Mouse (Mus musculus) forebrain, embryonic 14.5 days (tissue): Measurements from ENCODE around the gene Cyp2e1. TPM values are rescaled to one million over a fixed set of nuclear protein-coding genes. Genes with fewer than 3 reads are reported as not detected.

ENCODE experiments used
- ATAC-seq: fragments of 200-750 bp; cut with Nextera tagmentation; 2 replicates; pipeline ENCODE4 v1.8.0; 2017; ENCODE audit warnings: mild to moderate bottlenecking, moderate library complexity
- DNase-seq: peaks from one replicate; pipeline ENCODE4 v3.0.0-alpha.2; 2015; ENCODE audit warnings: low spot score
- H3K27ac ChIP-seq: fragments of 300-500 bp; sonication (generic); 2 replicates; pipeline ENCODE4 v1.5.1; 2014; ENCODE audit warnings: low read depth, mild to moderate bottlenecking, control low read depth, low read length, moderate library complexity
- H3K27me3 ChIP-seq: fragments of 300-500 bp; sonication (generic); replicated peaks from 2 replicates; pipeline ENCODE4 v1.6.1; 2014; ENCODE audit warnings: low read length, control low read depth, mixed read lengths; ENCODE audit not compliant: control insufficient read depth, insufficient read depth
- H3K36me3 ChIP-seq: fragments of 300-500 bp; sonication (generic); 2 replicates; pipeline ENCODE4 v1.6.1; 2014; ENCODE audit warnings: low read length, control low read depth; ENCODE audit not compliant: control insufficient read depth, insufficient read depth
- H3K4me1 ChIP-seq: fragments of 300-500 bp; sonication (generic); 2 replicates; pipeline ENCODE4 v1.6.1; 2014; ENCODE audit warnings: antibody characterized with exemption, low read length, control low read depth; ENCODE audit not compliant: control insufficient read depth, insufficient read depth
- H3K4me2 ChIP-seq: fragments of 300-500 bp; sonication (generic); 2 replicates; pipeline ENCODE4 v1.6.1; 2014; ENCODE audit warnings: mild to moderate bottlenecking, control low read depth, low read length
- H3K4me3 ChIP-seq: fragments of 300-500 bp; sonication (generic); 2 replicates; pipeline ENCODE4 v1.5.1; 2014; ENCODE audit warnings: low read depth, low read length, control low read depth
- H3K9ac ChIP-seq: fragments of 300-500 bp; sonication (generic); 2 replicates; pipeline ENCODE4 v1.6.1; 2014; ENCODE audit warnings: mild to moderate bottlenecking, low read length, control low read depth, moderate library complexity
- H3K9me3 ChIP-seq: fragments of 300-500 bp; sonication (generic); replicated peaks from 2 replicates; pipeline ENCODE4 v1.6.1; 2016; ENCODE audit warnings: low read length, control low read depth, mixed read lengths; ENCODE audit not compliant: control insufficient read depth
- WGBS: fragments of 180-500 bp; shearing (Covaris S2); extraction: QIAGEN DNeasy Blood & Tissue Kit; methylation state at CpG from one replicate; pipeline ENCODE4 v1.1.7; 2014; 5-methylcytosine and 5-hydroxymethylcytosine counted together
- polyA plus RNA-seq: library from polyadenylated mRNA; unstranded; fragments of >200 nt; fragmentation: Nextera tagmentation; extraction: Ambion mirVana; gene quantifications from 2 replicates; pipeline ENCODE4 v1.2.1, GENCODE M21; 2014

Cyp2e1 gene
- polyA plus RNA-seq, 1 experiment from 2014 or later: not detected

DNA sequence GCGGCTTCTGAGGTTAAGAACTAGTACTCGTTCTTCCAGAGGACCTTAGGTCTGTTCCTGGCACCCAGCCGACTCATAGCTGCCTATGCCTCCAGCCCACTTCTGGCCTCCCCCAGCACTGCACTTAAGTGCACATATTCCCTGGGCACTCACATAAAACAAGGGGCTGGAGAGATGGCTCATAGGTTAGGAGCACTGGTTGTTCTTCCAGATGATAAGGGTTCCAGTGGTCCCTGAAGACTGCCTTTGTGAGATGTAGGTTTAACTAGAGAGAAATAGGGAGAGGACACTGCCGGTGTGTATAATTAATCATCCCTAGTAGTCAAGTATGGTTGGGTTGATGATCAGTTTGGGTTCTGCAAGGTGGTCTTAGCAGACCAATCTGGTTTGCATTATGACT, 59.2 kb downstream of the Cyp2e1 start:
- DNase-seq (no peak), ATAC-seq (no peak)
- Histone ChIP-seq H3K4me1 (no peaks in the 10 kb centered on the region), H3K36me3 (no peaks in the 10 kb centered on the region; the same call in 1 of the 2 replicates), H3K9me3 (no peaks in the 10 kb centered on the region), H3K27me3 (no peaks in the 10 kb centered on the region; the same call in 1 of the 2 replicates), H3K27ac (no peak overlapping the region), H3K4me2 (no peak overlapping the region), H3K9ac (no peak overlapping the region), H3K4me3 (no peak overlapping the region)
- 94% methylated on average over 4 of the region's 4 CpGs for WGBS

Other genes with a start within 250 kb of the Cyp2e1 start
- gene Olfr538, start 195.9 kb upstream of the Cyp2e1 start, polyA plus RNA-seq: not detected in 2 replicates
- gene Olfr46, start 162.5 kb upstream of the Cyp2e1 start, polyA plus RNA-seq: not detected in 2 replicates
- gene Olfr61, start 134.8 kb upstream of the Cyp2e1 start, polyA plus RNA-seq: not detected in 2 replicates
- gene Olfr53, start 117.3 kb upstream of the Cyp2e1 start, polyA plus RNA-seq: not detected in 2 replicates
- gene Olfr539, start 103.8 kb upstream of the Cyp2e1 start, polyA plus RNA-seq: not detected in 2 replicates
- gene Olfr45, start 81.8 kb upstream of the Cyp2e1 start, polyA plus RNA-seq: not detected in 2 replicates
- gene Olfr541, start 66.5 kb upstream of the Cyp2e1 start, polyA plus RNA-seq: not detected in 2 replicates
- 0.23 and 0.45 TPM in 2 replicates for gene Syce1, start 24.1 kb downstream of the Cyp2e1 start, polyA plus RNA-seq
- gene Zfp941, start 58.4 kb downstream of the Cyp2e1 start, polyA plus RNA-seq: 12.3 and 13.6 TPM in 2 replicates
- 0.41 TPM in 1 of 2 replicates, not detected in the other for gene Urah, start 71.3 kb downstream of the Cyp2e1 start, polyA plus RNA-seq
- gene Scgb1c1, start 81.8 kb downstream of the Cyp2e1 start, polyA plus RNA-seq: not detected in 2 replicates
- gene Odf3, start 84.1 kb downstream of the Cyp2e1 start, polyA plus RNA-seq: not detected in 2 replicates
- not detected in 2 replicates for gene Gm45785, start 92.6 kb downstream of the Cyp2e1 start, polyA plus RNA-seq
- 95.0 and 96.9 TPM in 2 replicates for gene Ric8a, start 93.2 kb downstream of the Cyp2e1 start, polyA plus RNA-seq
- gene Bet1l, start 93.8 kb downstream of the Cyp2e1 start, polyA plus RNA-seq: 47.2 and 53.3 TPM in 2 replicates
- gene Psmd13, start 118.2 kb downstream of the Cyp2e1 start, polyA plus RNA-seq: 262 and 286 TPM in 2 replicates
- gene Sirt3, start 118.6 kb downstream of the Cyp2e1 start, polyA plus RNA-seq: 28.2 and 29.5 TPM in 2 replicates
- not detected in 2 replicates for gene Cox8b, start 136.7 kb downstream of the Cyp2e1 start, polyA plus RNA-seq
- gene Nlrp6, start 157.2 kb downstream of the Cyp2e1 start, polyA plus RNA-seq: 0.37 and 0.73 TPM in 2 replicates
- 8.8 TPM in 2 replicates for gene Pgghg, start 177.7 kb downstream of the Cyp2e1 start, polyA plus RNA-seq
- gene Ifitm5, start 186.6 kb downstream of the Cyp2e1 start, polyA plus RNA-seq: not detected in 2 replicates
- gene Gm45717, start 192.2 kb downstream of the Cyp2e1 start, polyA plus RNA-seq: not detected in 2 replicates
- gene Ifitm2, start 192.2 kb downstream of the Cyp2e1 start, polyA plus RNA-seq: 163 and 235 TPM in 2 replicates
- gene Ifitm1, start 203.5 kb downstream of the Cyp2e1 start, polyA plus RNA-seq: 11.0 and 12.2 TPM in 2 replicates
- gene Ifitm3, start 247.0 kb downstream of the Cyp2e1 start, polyA plus RNA-seq: 24.7 and 29.7 TPM in 2 replicates